Mouse (Mus musculus) brain, embryonic 14.5 days (tissue): Measurements from ENCODE around the gene Dedd.

Experiments
- CTCF ChIP-seq: fragments of 200-500 bp; IDR thresholded peaks from 2 replicates; pipeline ENCODE4 v1.5.1; 2012; ENCODE audit warnings: inconsistent platforms, mild to moderate bottlenecking, moderate library complexity, borderline replicate concordance; ENCODE audit not compliant: insufficient read depth, insufficient read length; ENCODE audit errors: extremely low read depth
- POLR2A ChIP-seq: fragments of 200-500 bp; IDR thresholded peaks from 2 replicates; pipeline ENCODE4 v1.6.1; 2012; ENCODE audit warnings: mild to moderate bottlenecking, inconsistent platforms, borderline replicate concordance; ENCODE audit not compliant: poor library complexity, insufficient read depth, insufficient read length, severe bottlenecking; ENCODE audit errors: extremely low read depth

GRCm38 (mm10) chr1:171346095-171346450 is 17.1 kb downstream of the Dedd start:
- TF ChIP-seq CTCF (no peak), POLR2A (no peak)
